Mouse (Mus musculus) gastrocnemius, adult 8-10 months (tissue): ENCODE measurements around the gene Trex1. TPM values are rescaled to one million over a fixed set of nuclear protein-coding genes. Genes with fewer than 3 reads are reported as not detected.
A peak's percentile ranks its signal among the peaks of the same experiment; 100 is the strongest.

Source experiments
- DNase-seq, 2 experiments: peaks; one replicate each; pipeline ENCODE4 v3.0.0; 2022; ENCODE audit warnings: low spot score in 2 of 2
- total RNA-seq, 4 experiments: library from RNA; stranded (reverse); gene quantifications; 2 replicates each; pipeline ENCODE4 v1.2.4; 2022

Trex1 gene
- total RNA-seq, 4 experiments from 2014 or later, result 11.4 to 17.2 (median 13.0) TPM

DNA sequence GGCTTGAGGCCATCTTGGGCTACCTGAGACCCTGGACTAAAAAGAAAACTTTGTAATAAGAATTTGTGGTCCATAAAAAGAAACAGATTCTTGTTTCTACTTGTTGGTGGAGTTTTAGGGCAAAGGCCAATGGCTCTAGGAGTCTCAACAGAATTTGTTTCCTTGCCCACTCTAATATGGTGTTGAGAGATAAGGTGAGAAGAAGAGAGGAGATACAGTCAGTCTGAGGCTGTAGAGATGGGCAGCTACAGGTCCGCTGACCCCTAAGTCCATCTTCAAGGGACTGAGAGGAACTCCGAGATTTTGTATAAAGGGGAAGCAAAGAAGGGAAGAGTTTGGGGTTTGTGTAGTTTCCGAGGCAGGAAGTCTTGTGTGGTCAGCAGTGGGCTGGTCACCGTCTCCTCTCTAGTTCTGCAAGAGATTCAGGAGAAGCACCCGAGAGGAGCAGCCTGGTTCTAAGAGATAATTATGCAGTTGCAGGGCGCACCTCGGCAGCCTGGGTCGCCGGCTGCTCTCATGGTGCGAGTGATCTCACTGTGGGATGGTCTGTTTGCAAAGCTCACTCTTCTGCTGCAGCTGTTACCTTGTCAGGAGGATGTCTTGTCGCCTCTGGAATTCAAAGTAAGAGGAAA, 42.4 kb downstream of the Trex1 start:
- no peak for DNase-seq

DNA sequence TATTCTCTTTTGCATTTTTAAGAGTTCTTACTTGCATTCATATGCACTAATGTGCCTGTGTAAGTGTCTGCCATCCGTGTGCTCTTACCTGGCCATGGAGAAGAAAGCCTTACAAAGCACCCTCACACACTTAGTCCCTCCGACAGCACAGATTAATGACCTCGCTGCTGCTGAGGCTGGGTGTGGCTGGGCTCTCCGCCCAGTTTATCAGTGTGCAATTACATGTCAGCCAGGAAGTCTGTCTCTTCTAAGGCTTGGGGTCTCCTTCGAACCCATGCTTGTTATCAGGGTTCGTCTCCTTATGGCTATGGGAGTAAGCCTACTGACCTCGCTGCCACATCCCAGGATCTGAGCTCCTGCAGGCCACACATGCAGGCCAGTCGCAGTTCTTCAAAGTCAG, 44.1 kb downstream of the Trex1 start:
- no peak for DNase-seq

DNA sequence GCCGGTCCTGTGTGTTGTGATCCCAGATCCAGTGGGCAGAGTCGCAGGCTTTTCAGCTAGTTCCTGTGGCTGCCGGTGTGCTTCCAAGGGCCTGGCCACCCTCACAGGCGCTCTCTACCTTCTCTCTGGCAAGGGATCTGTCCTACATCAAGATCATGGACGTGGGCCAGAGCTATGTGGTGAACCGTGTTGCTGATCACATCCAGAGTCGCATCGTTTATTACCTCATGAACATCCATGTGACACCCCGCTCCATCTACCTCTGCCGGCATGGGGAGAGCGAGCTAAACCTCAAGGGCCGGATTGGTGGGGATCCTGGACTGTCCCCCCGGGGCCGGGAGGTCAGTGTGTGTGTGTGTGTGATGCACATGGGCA, 49.2 kb downstream of the Trex1 start:
- DNase-seq, result peak in 1 of 2 experiments; percentile 36

DNA sequence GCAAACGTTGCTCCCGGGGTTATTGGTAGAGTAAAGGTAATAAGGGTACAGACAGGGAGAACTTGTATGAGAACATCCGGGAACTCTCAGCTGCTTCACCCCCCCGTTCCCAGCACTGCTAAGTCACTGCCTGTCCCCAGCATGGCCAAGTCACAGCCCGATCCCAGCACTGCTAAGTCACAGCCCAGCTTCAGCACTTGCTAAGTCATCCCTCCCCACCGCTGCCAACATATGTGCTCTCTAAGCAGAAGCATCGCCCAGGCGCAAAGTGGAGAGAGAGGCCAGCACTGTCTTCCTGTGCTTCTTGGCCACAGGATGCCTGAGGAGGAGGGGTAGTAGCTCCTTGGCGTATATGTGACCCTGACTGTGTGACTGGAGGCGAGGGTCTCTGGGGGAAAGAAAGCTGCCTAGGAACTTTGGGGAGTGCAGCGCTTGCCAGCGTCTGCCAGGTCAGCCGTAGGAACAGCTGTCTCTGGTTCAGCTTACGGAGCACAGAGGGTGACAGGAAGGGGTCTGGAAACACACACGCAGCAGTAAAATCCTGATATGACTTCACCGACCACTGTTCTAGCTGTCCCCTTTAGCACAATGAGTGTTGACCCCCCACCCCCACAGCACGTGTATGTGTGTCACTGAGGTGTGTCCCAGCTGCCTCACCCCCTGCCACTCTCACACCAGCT, 49.8 kb downstream of the Trex1 start:
- peak; percentile 82 to 87 for DNase-seq

DNA sequence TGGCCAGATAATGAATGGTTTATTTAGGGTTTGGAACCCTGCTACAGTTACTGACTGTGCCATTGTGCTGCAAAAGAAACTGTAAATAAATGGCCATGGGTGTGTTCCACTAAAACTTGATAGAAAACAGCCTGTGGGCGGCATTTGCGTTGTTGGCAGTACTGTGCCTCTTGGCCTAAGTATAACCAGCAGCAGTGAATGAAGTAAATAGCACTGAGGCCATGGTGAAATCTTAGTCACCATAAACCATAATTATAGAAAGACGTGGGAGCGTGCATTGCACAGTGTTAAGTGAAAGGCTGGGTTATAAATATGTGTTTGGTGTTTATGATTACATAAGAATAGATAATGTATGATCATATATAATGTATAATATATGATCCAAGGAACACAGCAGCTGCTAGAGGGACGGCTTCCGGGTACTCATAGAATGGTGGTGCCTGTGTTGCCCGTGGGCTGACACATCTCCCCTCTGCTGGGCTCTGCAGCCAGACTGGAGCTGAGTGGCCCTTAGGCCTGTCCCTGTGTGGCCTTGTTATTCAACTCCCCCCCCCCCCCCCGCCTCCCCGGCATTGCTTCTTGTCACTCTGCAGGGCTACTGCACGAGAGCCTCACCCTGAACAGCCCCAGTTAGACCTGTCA, 50.4 kb downstream of the Trex1 start:
- DNase-seq, result no peak

DNA sequence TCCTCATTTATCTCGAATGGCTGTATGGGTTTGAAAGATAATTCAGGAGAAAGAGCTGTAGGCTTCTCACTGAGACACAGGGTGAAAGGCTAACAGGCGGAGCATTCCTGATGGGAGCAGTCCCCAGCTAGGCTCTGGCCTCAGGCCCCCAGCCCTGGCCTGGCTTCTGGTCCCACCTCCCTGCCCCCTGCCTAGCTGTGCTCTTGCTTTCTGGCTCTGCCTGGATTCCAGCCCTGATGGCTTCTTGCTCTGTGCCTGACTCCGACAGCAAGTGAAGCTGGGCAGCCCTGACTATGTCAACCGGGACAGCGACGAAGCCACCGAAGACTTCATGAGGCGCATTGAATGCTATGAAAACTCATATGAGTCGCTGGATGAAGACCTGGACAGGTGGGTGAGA, 51.5 kb downstream of the Trex1 start:
- DNase-seq, result no peak

Other genes starting within 250 kb of the Trex1 start
- under 1 TPM in 1 of 4 experiments, not detected in 3; 0.05 TPM for gene Celsr3, start 233.4 kb downstream of the Trex1 start, total RNA-seq
- 10 to 100 TPM; 14.6 to 25.3 (median 16.4) TPM for gene Slc26a6, start 206.5 kb downstream of the Trex1 start, total RNA-seq
- under 1 TPM in 1 of 4 experiments, not detected in 3; 0.53 TPM for gene Tmem89, start 145.1 kb downstream of the Trex1 start, total RNA-seq
- gene Uqcrc1, start 123.1 kb downstream of the Trex1 start, total RNA-seq, result 100 to 1,000 TPM; 799 to 932 (median 902) TPM
- 1 to 10 TPM; 1.2 to 3.1 (median 2.2) TPM for gene Col7a1, start 106.1 kb downstream of the Trex1 start, total RNA-seq
- 1 to 10 TPM in 1 of 4 experiments, under 1 TPM in 2, not detected in 1; 0.27 to 1.2 (median 0.51) TPM for gene Ucn2, start 73.7 kb downstream of the Trex1 start, total RNA-seq
- 10 to 100 TPM; 21.5 to 37.8 (median 35.0) TPM for gene Pfkfb4, start 68.0 kb downstream of the Trex1 start, total RNA-seq
- gene Shisa5, start 21.2 kb downstream of the Trex1 start, total RNA-seq, result 10 to 100 TPM in 2 of 4 experiments, 1 to 10 TPM in 2; 7.0 to 11.8 (median 9.1) TPM
- gene Atrip, start 14.4 kb upstream of the Trex1 start, total RNA-seq, result 10 to 100 TPM in 3 of 4 experiments, 1 to 10 TPM in 1; 8.7 to 11.5 (median 10.7) TPM
- gene Ccdc51, start 22.8 kb upstream of the Trex1 start, total RNA-seq, result 1 to 10 TPM; 6.7 to 8.6 (median 7.8) TPM
- gene Tma7, start 22.9 kb upstream of the Trex1 start, total RNA-seq, result 100 to 1,000 TPM; 297 to 369 (median 354) TPM
- gene Plxnb1, start 35.7 kb upstream of the Trex1 start, total RNA-seq, result under 1 TPM; 0.58 to 0.87 (median 0.74) TPM
- gene Fbxw21, start 102.3 kb upstream of the Trex1 start, total RNA-seq, result not detected
- not detected for gene Fbxw13, start 136.2 kb upstream of the Trex1 start, total RNA-seq
- gene Fbxw20, start 175.0 kb upstream of the Trex1 start, total RNA-seq, result not detected
- gene Fbxw14, start 227.9 kb upstream of the Trex1 start, total RNA-seq, result not detected